Mouse (Mus musculus) splenic B cell, adult 2 months (primary cell): ENCODE results near the gene Gsta3.
"Not testable (repeated sequence)": the region's sequence is repeated elsewhere in the genome, so short reads cannot be mapped to it uniquely, and the experiment has no call there.

Source experiments
- DNase-seq: peaks from one replicate; pipeline ENCODE4 v3.0.0-alpha.2; 2011; ENCODE audit warnings: low read depth, low spot score
- H3K27me3 ChIP-seq: 2 replicates; pipeline ENCODE4 v1.6.1; 2012; ENCODE audit warnings: mild to moderate bottlenecking, low read length, moderate library complexity, mixed read lengths; ENCODE audit not compliant: control insufficient read depth, poor library complexity, insufficient read depth, severe bottlenecking
- H3K36me3 ChIP-seq: 2 replicates; pipeline ENCODE4 v1.6.1; 2012; ENCODE audit warnings: mild to moderate bottlenecking, low read length, moderate library complexity, mixed read lengths; ENCODE audit not compliant: control insufficient read depth, poor library complexity, insufficient read depth, severe bottlenecking

Gsta3 gene

GRCm38 (mm10) chr1:21267466-21267865 lies 27.1 kb downstream of the Gsta3 start:
- not testable (repeated sequence) for H3K27me3 ChIP-seq, H3K36me3 ChIP-seq, DNase-seq

- Histone ChIP-seq H3K36me3 (no peaks in the 10 kb centered on the region), H3K27me3 (no peaks in the 10 kb centered on the region)
- DNase-seq: peak; percentile 75
These were observed 31.1 kb downstream of the Gsta3 start for GRCm38 (mm10) chr1:21271343-21272055.

DNA sequence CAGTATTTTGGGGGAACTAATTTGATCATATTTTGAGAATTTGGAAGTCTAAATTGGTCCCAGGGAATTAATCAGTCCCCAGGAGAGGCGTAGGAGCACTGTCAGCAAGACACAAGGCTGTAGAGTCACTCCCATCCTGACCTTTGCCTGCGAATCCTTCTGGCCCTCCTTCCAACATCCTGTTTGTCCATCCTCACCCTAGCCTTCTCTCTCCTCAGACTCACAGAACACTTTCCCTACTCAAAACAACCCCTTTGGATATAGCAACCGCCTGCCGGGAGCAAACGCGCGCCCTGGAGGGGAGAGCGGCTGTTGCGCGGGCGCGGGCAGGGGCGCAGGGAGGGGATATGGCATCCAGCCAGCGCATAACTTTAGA lies 31.7 kb downstream of the Gsta3 start:
- no peaks in the 10 kb centered on the region for H3K36me3 ChIP-seq
- no peak for DNase-seq
- H3K27me3 ChIP-seq: no peaks in the 10 kb centered on the region

DNA sequence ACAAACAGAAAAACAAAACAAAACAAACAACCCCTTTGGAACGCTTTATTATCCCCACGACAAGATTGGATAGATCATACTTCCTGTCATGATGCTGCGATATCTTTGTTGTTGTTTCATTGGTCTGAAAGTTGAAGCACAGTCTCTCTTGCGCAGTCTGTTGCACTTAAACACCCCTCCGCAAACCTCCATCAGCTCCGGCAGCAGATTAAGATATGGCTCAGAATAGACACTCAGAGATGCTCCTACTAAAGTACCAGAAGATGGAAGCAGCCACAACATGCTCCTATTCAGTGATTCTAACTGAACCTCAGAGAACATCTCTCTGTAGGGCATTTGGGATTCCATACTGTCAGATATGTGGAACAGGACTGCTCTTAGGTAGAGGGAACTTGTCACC lies 32.7 kb downstream of the Gsta3 start:
- H3K27me3 ChIP-seq: no peaks in the 10 kb centered on the region
- H3K36me3 ChIP-seq: no peaks in the 10 kb centered on the region
- no peak for DNase-seq

DNA sequence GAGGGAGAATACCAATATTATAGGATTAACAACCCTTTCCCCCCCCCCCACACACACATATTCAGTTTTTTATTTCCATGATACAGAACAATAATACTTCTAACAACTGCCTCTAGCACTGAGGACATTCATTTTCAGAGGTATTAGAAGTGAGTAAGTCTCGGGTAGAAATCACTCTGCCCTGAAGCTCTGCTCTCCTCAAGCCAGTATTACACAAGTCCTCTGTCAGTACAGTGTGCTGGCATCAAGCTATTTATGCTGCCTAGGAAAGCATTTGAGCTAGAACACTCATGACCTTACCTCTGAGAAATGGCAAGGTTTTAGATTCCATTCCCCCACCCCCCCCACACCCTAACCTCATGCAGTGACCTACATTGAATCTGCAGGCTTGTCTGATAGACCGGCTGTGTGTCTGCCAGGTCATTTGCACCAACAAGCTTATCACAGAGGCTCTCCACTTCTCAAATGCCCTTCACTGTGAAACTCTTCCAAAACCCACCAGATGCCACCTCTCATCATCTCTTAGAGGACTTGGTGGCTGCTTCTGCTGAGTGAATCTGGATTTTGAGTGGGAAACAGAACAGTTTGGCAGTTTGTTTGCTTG lies 34.1 kb downstream of the Gsta3 start:
- DNase-seq: no peak
- no peaks in the 10 kb centered on the region for H3K36me3 ChIP-seq

GRCm38 (mm10) chr1:21275366-21275765 lies 35.0 kb downstream of the Gsta3 start:
- not testable (repeated sequence) for DNase-seq, H3K27me3 ChIP-seq, H3K36me3 ChIP-seq

More for the DNA sequence above, 34.1 kb downstream of the Gsta3 start:
- no peaks in the 10 kb centered on the region for H3K27me3 ChIP-seq

- not testable (repeated sequence) for H3K27me3 ChIP-seq, DNase-seq, H3K36me3 ChIP-seq
These were observed 35.8 kb downstream of the Gsta3 start for GRCm38 (mm10) chr1:21276158-21276557.

GRCm38 (mm10) chr1:21280306-21280705 lies 39.9 kb downstream of the Gsta3 start:
- no peaks in the 10 kb centered on the region for H3K36me3 ChIP-seq
- no peak for DNase-seq
- no peaks in the 10 kb centered on the region for H3K27me3 ChIP-seq

DNA sequence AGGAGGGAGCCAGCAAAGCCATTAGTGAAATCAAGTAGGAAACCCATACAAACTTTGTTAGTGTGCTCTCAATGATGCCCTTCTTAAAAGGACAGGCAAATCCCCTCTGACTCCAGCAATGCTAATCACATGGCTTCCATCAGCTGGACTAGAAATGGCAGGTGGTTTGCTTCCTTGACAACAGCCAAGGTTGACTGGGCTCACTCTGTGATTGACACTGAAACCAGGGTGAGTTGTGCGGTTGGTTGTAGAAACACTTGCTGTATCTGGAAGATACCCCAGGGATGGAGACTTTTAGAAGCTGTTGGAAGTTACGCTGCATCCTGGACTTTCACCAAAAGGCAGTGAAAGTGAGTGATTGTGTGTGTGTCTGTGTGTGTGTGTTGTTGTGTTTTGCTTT lies 44.3 kb downstream of the Gsta3 start:
- not testable (repeated sequence) for DNase-seq, H3K36me3 ChIP-seq, H3K27me3 ChIP-seq

DNA sequence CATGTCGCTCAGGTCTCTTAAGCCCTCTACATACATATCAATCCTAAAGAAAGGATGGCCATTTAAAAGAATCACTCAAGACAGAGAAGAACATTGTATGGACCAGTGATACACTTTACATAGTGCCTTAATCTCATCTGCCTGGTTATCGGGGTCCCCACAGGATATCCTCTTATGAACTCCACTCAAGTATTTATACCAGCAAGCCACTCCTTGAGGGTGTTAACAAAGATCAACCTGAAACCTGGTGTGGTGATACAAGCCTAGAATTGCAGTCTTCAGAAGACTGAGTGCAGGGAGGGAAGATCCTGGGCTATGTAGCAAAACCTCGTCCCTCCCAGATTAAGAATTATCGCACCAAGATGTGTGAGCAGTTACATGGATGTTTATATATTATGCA lies 51.0 kb downstream of the Gsta3 start:
- H3K27me3 ChIP-seq: no peaks in the 10 kb centered on the region
- no peaks in the 10 kb centered on the region for H3K36me3 ChIP-seq
- DNase-seq: no peak

GRCm38 (mm10) chr1:21292590-21292989 lies 52.2 kb downstream of the Gsta3 start:
- no peaks in the 10 kb centered on the region for H3K36me3 ChIP-seq
- no peak for DNase-seq
- H3K27me3 ChIP-seq: no peaks in the 10 kb centered on the region

GRCm38 (mm10) chr1:21296169-21296568 lies 55.8 kb downstream of the Gsta3 start:
- Histone ChIP-seq H3K27me3 (no peaks in the 10 kb centered on the region), H3K36me3 (no peaks in the 10 kb centered on the region)
- DNase-seq: no peak

DNA sequence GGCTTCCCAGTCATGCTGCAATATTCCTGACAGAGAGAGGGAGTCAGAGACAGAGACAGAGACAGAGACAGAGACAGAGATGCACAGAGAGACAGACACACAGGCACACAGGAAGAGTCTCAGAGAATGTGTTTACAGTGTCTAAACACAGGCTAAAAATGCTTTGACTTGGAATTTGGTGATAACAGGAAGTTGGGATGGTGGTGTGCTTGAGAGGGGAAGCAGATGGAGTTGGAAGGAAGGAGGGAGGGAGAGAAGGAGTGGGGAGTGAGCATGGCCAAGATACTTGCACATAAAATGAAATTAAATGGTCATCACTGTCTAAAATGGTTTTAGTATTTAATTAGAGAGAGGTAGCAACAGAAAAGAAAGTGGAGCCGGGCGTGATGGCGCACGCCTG lies 57.7 kb downstream of the Gsta3 start:
- H3K36me3 ChIP-seq: no peaks in the 10 kb centered on the region
- no peak for DNase-seq
- no peaks in the 10 kb centered on the region for H3K27me3 ChIP-seq

DNA sequence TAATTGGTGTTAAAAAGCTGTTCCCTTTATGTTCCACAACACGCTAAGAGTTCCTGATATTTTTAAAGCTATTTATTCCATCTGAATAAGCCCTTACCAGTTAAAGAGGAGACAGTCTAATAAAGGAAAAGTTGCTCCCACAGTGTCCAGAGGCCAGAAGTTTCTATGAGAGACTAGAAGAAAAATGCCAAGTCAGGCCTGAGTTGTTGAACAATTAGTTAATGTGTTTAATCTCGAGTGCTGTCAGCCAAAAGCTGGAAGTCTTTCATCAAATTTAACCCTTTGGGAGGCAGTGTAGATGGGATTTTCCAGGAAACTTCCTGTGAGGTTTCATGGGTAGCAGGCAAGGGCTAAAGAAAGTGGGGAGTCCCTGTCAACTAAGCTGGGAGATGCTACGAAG lies 59.4 kb downstream of the Gsta3 start:
- Histone ChIP-seq H3K27me3 (no peaks in the 10 kb centered on the region), H3K36me3 (no peaks in the 10 kb centered on the region)
- DNase-seq: no peak

DNA sequence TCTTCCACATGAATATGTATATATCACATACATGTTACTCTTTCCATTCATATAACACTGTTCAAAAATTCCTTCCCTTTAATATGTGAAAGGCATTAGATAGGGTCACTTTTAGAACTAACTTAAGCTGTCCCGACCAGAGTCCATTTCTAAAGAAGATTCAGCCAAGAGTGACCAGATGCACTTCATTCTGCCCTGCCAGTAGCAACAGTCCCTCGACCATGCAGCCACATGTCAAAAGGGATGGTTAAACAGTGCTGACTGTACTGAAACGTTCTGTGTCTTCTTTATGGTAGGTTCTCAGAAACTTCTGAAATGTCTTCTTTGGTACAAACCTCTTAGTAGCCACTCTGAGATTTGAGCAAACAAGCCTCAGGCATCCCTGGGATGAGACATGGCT lies 61.3 kb downstream of the Gsta3 start:
- Histone ChIP-seq H3K36me3 (no peaks in the 10 kb centered on the region), H3K27me3 (no peaks in the 10 kb centered on the region)
- no peak for DNase-seq

DNA sequence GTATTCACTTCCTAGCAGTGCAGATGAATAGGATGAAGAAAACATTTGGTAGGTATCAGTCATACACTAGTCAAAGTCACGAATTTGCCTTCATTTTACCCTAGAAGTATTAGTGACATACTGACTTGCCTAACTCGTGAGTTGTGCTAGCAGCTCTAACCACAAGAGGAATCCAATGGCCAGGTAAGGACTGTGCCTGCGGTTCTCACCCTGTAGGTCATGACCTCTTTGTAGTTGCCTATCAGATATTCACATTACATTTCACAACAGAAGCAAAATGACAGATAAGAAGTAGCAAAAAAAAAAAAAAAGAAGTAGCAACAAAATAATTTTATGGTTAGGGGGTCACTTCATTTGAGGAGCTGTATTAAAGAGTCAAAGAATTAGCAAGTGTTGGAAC lies 63.8 kb downstream of the Gsta3 start:
- no peak for DNase-seq
- H3K27me3 ChIP-seq: no peaks in the 10 kb centered on the region
- H3K36me3 ChIP-seq: no peaks in the 10 kb centered on the region
